Mouse (Mus musculus) hindbrain, embryonic 11.5 days (tissue): ENCODE measurements at regions not wholly inside any gene's neighbourhood (a gene's known extent, or its start where the extent isn't known, plus 50 kb on each side); places are given as distances from the start of the nearest gene placed in this dataset.

Source experiments
- ATAC-seq: fragments of 200-750 bp; cut with Nextera tagmentation; 2 replicates; pipeline ENCODE4 v1.8.0; 2017; ENCODE audit warnings: mild to moderate bottlenecking, moderate TSS enrichment, moderate library complexity; ENCODE audit not compliant: low FRiP score
- DNase-seq: peaks from one replicate; pipeline ENCODE4 v3.0.0-alpha.2; 2015; ENCODE audit warnings: low spot score
- H3K27ac ChIP-seq: fragments of 300-500 bp; sonication (generic); 2 replicates; pipeline ENCODE4 v1.5.1; 2014; ENCODE audit warnings: mild to moderate bottlenecking, low read depth, low read length
- H3K27me3 ChIP-seq: fragments of 300-500 bp; sonication (generic); 2 replicates; pipeline ENCODE4 v1.6.1; 2014; ENCODE audit warnings: mild to moderate bottlenecking, low read length, moderate library complexity, mixed read lengths; ENCODE audit not compliant: control insufficient read depth, insufficient read depth
- H3K36me3 ChIP-seq: fragments of 300-500 bp; sonication (generic); 2 replicates; pipeline ENCODE4 v1.6.1; 2014; ENCODE audit warnings: mild to moderate bottlenecking, low read length, moderate library complexity, mixed read lengths; ENCODE audit not compliant: control insufficient read depth, insufficient read depth
- H3K4me1 ChIP-seq: fragments of 300-500 bp; sonication (generic); replicated peaks from 2 replicates; pipeline ENCODE4 v1.6.1; 2014; ENCODE audit warnings: low read length, mixed read lengths; ENCODE audit not compliant: control insufficient read depth, insufficient read depth
- H3K4me2 ChIP-seq: fragments of 300-500 bp; sonication (generic); replicated peaks from 2 replicates; pipeline ENCODE4 v1.6.1; 2014; ENCODE audit warnings: mild to moderate bottlenecking, low read depth, low read length
- H3K4me3 ChIP-seq: fragments of 300-500 bp; sonication (generic); 2 replicates; pipeline ENCODE4 v1.5.1; 2014; ENCODE audit warnings: low read depth, low read length
- H3K9ac ChIP-seq: fragments of 300-500 bp; sonication (generic); 2 replicates; pipeline ENCODE4 v1.6.1; 2014; ENCODE audit warnings: low read depth, low read length
- H3K9me3 ChIP-seq: fragments of 300-500 bp; sonication (generic); 2 replicates; pipeline ENCODE4 v1.6.1; 2016; ENCODE audit warnings: low read length; ENCODE audit not compliant: control insufficient read depth
- whole genome bisulfite sequencing: fragments of 180-500 bp; shearing (Covaris S2); extraction: QIAGEN DNeasy Blood & Tissue Kit; methylation state at CpG from one replicate; pipeline ENCODE4 v1.1.7; 2014; 5-methylcytosine and 5-hydroxymethylcytosine counted together

DNA sequence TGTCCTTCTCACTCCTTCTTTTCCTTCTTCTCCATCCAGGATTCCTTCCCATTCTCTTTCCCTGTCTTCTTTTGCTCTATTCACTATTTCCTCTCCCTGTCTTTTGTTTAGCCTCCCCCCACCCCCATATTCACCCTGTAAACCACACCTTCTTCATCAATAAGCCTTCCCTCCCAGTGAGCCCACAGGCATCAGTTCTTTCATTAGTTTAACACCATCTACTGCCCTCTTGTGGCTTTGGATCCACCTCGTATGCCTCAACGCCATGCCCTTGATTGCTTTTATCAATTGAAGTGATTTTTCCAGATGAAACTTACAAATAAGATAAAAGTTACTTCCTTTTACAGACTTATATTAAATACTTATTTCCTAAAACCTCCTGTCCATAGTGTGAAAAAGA, 494.7 kb upstream of the Nova1 start:
- peak; percentile 83 for ATAC-seq
- WGBS: 16% methylated on average over 2 of the region's 2 CpGs
- Histone ChIP-seq H3K27me3 (no peaks in the 10 kb centered on the region), H3K36me3 (no peaks in the 10 kb centered on the region), H3K4me1 (no peaks in the 10 kb centered on the region), H3K4me3 (no peak overlapping the region), H3K9ac (no peak overlapping the region), H3K4me2 (no peak overlapping the region), H3K27ac (no peak overlapping the region), H3K9me3 (no peaks in the 10 kb centered on the region)
- DNase-seq: peak; percentile 62

- no peaks in the 10 kb centered on the region for H3K36me3 ChIP-seq
- peak; percentile 19 for DNase-seq
- ATAC-seq: peak; percentile 77
- no peaks in the 10 kb centered on the region for H3K27me3 ChIP-seq
- no peak overlapping the region for H3K4me2 ChIP-seq
- no peaks in the 10 kb centered on the region for H3K9me3 ChIP-seq
- H3K4me1 ChIP-seq: no peaks in the 10 kb centered on the region
- 39% methylated on average over 3 of the region's 3 CpGs for WGBS
- H3K9ac ChIP-seq: no peak overlapping the region
- H3K27ac ChIP-seq: no peak overlapping the region
- no peak overlapping the region for H3K4me3 ChIP-seq
Measured at GRCm38 (mm10) chr12:47275904-47276303, 457.2 kb upstream of the Nova1 start.

- Histone ChIP-seq H3K9ac (no peak overlapping the region), H3K9me3 (no peaks in the 10 kb centered on the region), H3K27ac (no peak overlapping the region), H3K4me2 (no peak overlapping the region), H3K27me3 (no peaks in the 10 kb centered on the region), H3K36me3 (no peaks in the 10 kb centered on the region), H3K4me1 (no peaks in the 10 kb centered on the region), H3K4me3 (no peak overlapping the region)
- no peak for DNase-seq
- ATAC-seq: no peak
- WGBS: 91% methylated on average over 2 of the region's 2 CpGs
Measured at GRCm38 (mm10) chr12:47272309-47272708, 453.6 kb upstream of the Nova1 start.

- H3K27ac ChIP-seq: no peak overlapping the region
- no peaks in the 10 kb centered on the region for H3K36me3 ChIP-seq
- no peaks in the 10 kb centered on the region for H3K27me3 ChIP-seq
- DNase-seq (no peak), ATAC-seq (no peak)
- no peaks in the 10 kb centered on the region for H3K4me1 ChIP-seq
- no peak overlapping the region for H3K4me3 ChIP-seq
- no peaks in the 10 kb centered on the region for H3K9me3 ChIP-seq
- H3K4me2 ChIP-seq: no peak overlapping the region
- WGBS: 82% methylated on average over 1 of the region's 1 CpGs
- H3K9ac ChIP-seq: no peak overlapping the region
Measured at GRCm38 (mm10) chr12:47264118-47264517, 445.4 kb upstream of the Nova1 start.

DNA sequence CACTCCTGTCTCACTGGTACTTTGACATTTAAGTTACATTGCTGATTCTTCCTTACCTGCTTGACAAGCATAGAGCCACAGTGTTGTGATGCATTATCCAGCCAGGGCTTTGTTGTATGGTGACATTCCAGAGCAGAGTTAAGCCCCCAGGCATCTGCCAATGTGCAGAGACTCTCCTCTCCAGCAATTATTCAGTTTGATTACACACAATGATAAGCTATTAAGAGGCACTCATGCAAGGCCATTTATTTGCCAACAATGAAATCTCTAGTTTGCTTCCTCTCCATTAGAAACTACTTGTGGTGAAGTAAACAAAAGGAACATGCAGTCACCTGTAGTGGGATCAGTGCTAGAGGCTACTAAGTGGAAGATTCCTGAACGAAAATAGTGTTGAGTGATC, 444.7 kb upstream of the Nova1 start:
- ATAC-seq (peak; percentile 47; the same call in 1 of the 2 replicates), DNase-seq (peak; percentile 2)
- 55% methylated on average over 1 of the region's 1 CpGs for WGBS
- Histone ChIP-seq H3K36me3 (no peaks in the 10 kb centered on the region), H3K9me3 (no peaks in the 10 kb centered on the region), H3K4me2 (no peak overlapping the region), H3K27ac (no peak overlapping the region), H3K4me3 (no peak overlapping the region), H3K27me3 (no peaks in the 10 kb centered on the region), H3K9ac (no peak overlapping the region), H3K4me1 (no peaks in the 10 kb centered on the region)

DNA sequence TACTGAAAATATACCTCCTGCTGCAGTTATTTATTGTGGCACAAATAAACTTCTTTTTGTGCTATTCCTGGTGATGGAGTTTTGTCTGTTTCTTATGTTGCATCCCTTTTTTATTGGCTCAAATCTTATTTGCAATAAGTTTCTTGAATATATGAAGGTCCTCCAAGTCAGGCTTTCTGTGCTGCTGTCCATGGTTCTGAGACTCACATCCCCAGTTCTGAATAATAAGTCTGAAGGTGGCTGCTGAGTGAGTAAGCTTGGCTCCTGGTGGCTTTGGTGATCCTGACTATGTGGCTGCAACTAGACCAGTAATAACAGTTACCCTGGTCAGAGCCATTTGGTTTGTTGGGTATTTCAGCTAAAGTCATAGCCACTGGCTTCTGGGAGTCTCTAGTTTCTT, 433.6 kb upstream of the Nova1 start:
- no peak overlapping the region for H3K4me3 ChIP-seq
- no peak overlapping the region for H3K9ac ChIP-seq
- H3K36me3 ChIP-seq: no peaks in the 10 kb centered on the region
- H3K27ac ChIP-seq: no peak overlapping the region
- no peaks in the 10 kb centered on the region for H3K9me3 ChIP-seq
- DNase-seq (peak; percentile 8), ATAC-seq (no peak)
- H3K4me1 ChIP-seq: no peaks in the 10 kb centered on the region
- H3K27me3 ChIP-seq: no peaks in the 10 kb centered on the region
- H3K4me2 ChIP-seq: no peak overlapping the region

- WGBS: 80% methylated on average over 3 of the region's 3 CpGs
- no peaks in the 10 kb centered on the region for H3K27me3 ChIP-seq
- no peak for ATAC-seq
Measured at GRCm38 (mm10) chr12:47243623-47244514, 425.1 kb upstream of the Nova1 start.

GRCm38 (mm10) chr12:47220016-47220415, 401.3 kb upstream of the Nova1 start:
- DNase-seq: no peak
- Histone ChIP-seq H3K36me3 (no peaks in the 10 kb centered on the region), H3K9me3 (no peaks in the 10 kb centered on the region), H3K9ac (no peak overlapping the region), H3K4me2 (no peak overlapping the region), H3K4me1 (no peaks in the 10 kb centered on the region), H3K27ac (no peak overlapping the region), H3K27me3 (no peaks in the 10 kb centered on the region), H3K4me3 (no peak overlapping the region)
- no peak for ATAC-seq
- WGBS: 70% methylated on average over 4 of the region's 4 CpGs

More at GRCm38 (mm10) chr12:47243623-47244514, 425.1 kb upstream of the Nova1 start:
- Histone ChIP-seq H3K9me3 (no peaks in the 10 kb centered on the region), H3K4me2 (no peak overlapping the region), H3K4me1 (no peaks in the 10 kb centered on the region), H3K4me3 (no peak overlapping the region), H3K27ac (no peak overlapping the region), H3K36me3 (no peaks in the 10 kb centered on the region), H3K9ac (no peak overlapping the region)
- DNase-seq: no peak

- DNase-seq: no peak
- no peak overlapping the region for H3K4me3 ChIP-seq
- WGBS: 57% methylated on average over 2 of the region's 2 CpGs
- H3K4me1 ChIP-seq: no peaks in the 10 kb centered on the region
- H3K9ac ChIP-seq: no peak overlapping the region
- no peaks in the 10 kb centered on the region for H3K36me3 ChIP-seq
- H3K27me3 ChIP-seq: no peaks in the 10 kb centered on the region
- no peak for ATAC-seq
- H3K4me2 ChIP-seq: no peak overlapping the region
- no peaks in the 10 kb centered on the region for H3K9me3 ChIP-seq
- no peak overlapping the region for H3K27ac ChIP-seq
Measured at GRCm38 (mm10) chr12:47219340-47219739, 400.6 kb upstream of the Nova1 start.
